Mouse (Mus musculus) erythroblast, embryonic 14.5 days (primary cell): ENCODE results near the gene 1700067P10Rik.

Source experiments
- GATA1 ChIP-seq: IDR thresholded peaks from 2 replicates; pipeline ENCODE4 v1.6.1; 2012; ENCODE audit warnings: low read length, inconsistent platforms, mixed read lengths
- TAL1 ChIP-seq: IDR thresholded peaks from 3 replicates; pipeline ENCODE4 v1.6.1; 2012; ENCODE audit warnings: low read length, inconsistent platforms, mixed read lengths

DNA sequence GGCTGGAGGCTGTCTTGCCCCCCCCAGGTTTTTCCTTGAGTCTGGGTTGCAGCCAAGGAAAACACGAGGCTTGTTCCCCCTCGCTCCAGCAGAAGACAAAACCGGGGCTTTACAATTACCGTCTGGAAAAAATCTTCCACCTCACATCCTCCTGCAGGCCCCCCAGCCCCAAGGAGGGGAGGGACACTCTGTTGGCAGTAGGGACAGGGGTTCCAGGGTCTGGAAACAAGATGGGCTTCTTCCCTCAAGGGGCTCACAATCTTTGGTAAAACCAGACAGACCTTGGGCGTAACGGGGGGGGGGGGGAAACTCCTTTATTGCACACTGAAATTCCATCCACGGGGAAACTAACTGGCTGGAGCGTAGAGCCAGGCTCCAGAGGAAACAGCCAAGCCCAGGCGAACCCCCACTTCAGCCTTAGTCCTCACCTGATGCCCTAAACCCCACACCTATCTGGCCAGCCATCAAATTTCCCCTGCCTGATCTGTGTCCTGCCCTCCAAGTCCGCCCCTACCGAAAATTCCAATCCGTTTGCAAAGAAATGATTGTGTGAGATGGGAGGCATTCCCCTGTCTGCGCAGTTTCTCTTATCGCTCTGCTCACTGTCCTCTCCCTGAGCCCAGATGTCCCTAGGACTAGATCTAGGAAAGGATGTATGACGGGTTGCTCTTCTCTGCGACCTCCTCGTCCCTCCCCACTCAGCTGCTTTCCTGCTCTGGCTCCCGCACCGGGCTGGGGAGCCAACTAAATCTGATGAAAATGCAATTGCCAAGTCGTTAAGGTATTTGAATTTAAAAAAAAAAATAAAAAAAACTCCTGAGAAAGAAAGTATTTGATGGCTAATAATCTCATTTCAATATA, 5.9 kb downstream of the 1700067P10Rik start:
- no peak for TF ChIP-seq GATA1
- TF ChIP-seq TAL1, result no peak
